Mouse (Mus musculus) skeletal muscle tissue, adult 2 months (tissue): ENCODE data around the gene Nrp1.

ENCODE experiments used
- DNase-seq: peaks from one replicate; pipeline ENCODE4 v3.0.0-alpha.2; 2012; ENCODE audit warnings: low read depth, low spot score

The Nrp1 gene

GRCm38 (mm10) chr8:128504136-128504829 lies 145.9 kb downstream of the Nrp1 start:
- no peak for DNase-seq

GRCm38 (mm10) chr8:128505866-128506265 lies 147.5 kb downstream of the Nrp1 start:
- no peak for DNase-seq

- DNase-seq, result no peak
These were observed 150.3 kb downstream of the Nrp1 start for GRCm38 (mm10) chr8:128508723-128509122.

- no peak for DNase-seq
These were observed 152.6 kb downstream of the Nrp1 start for GRCm38 (mm10) chr8:128511021-128511420.

- DNase-seq, result no peak
These were observed 153.3 kb downstream of the Nrp1 start for GRCm38 (mm10) chr8:128511732-128512131.

- no peak for DNase-seq
These were observed 158.5 kb downstream of the Nrp1 start for GRCm38 (mm10) chr8:128516846-128517446.

- no peak for DNase-seq
These were observed 159.2 kb downstream of the Nrp1 start for GRCm38 (mm10) chr8:128517546-128518102.

- peak; percentile 21 for DNase-seq
These were observed 161.0 kb downstream of the Nrp1 start for GRCm38 (mm10) chr8:128519366-128519765.

GRCm38 (mm10) chr8:128523825-128524224 lies 165.4 kb downstream of the Nrp1 start:
- no peak for DNase-seq

GRCm38 (mm10) chr8:128525912-128526311 lies 167.5 kb downstream of the Nrp1 start:
- DNase-seq, result no peak

- DNase-seq, result no peak
These were observed 170.4 kb downstream of the Nrp1 start for GRCm38 (mm10) chr8:128528591-128529383.

GRCm38 (mm10) chr8:128534442-128534871 lies 176.1 kb downstream of the Nrp1 start:
- no peak for DNase-seq

- DNase-seq, result no peak
These were observed 177.3 kb downstream of the Nrp1 start for GRCm38 (mm10) chr8:128535685-128536084.

- DNase-seq, result no peak
These were observed 180.0 kb downstream of the Nrp1 start for GRCm38 (mm10) chr8:128538378-128538777.

GRCm38 (mm10) chr8:128541355-128542090 lies 183.1 kb downstream of the Nrp1 start:
- DNase-seq, result no peak

GRCm38 (mm10) chr8:128544128-128544846 lies 185.9 kb downstream of the Nrp1 start:
- no peak for DNase-seq

GRCm38 (mm10) chr8:128546287-128546686 lies 187.9 kb downstream of the Nrp1 start:
- no peak for DNase-seq

GRCm38 (mm10) chr8:128547361-128547760 lies 189.0 kb downstream of the Nrp1 start:
- DNase-seq, result no peak

GRCm38 (mm10) chr8:128549738-128550137 lies 191.3 kb downstream of the Nrp1 start:
- no peak for DNase-seq

- DNase-seq, result peak; percentile 44
These were observed 193.2 kb downstream of the Nrp1 start for GRCm38 (mm10) chr8:128551421-128552139.
